Mouse (Mus musculus): Measurements from ENCODE around the gene Stat4. TPM values are rescaled to one million over a fixed set of nuclear protein-coding genes. Genes with fewer than 3 reads are reported as not detected.

Gene Stat4
- polyA plus RNA-seq (2012; rRNA removed), result 0.22 and 0.34 TPM in 2 replicates

- H3K27ac ChIP-seq (ENCODE audit: insufficient read depth, low read depth, low read length), result no peak within 1 kb of the TSS
- H3K27me3 ChIP-seq (ENCODE audit: control insufficient read depth, insufficient read depth, low read length), result no peaks in the 10 kb centered on the region
- WGBS, result 78% methylated on average over 5 of the region's 5 CpGs
- no peaks in the 10 kb centered on the region for H3K4me1 ChIP-seq (ENCODE audit: control insufficient read depth, insufficient read depth, insufficient read length, low read length)
- H3K36me3 ChIP-seq (ENCODE audit: control insufficient read depth, insufficient read depth, low read length), result no peaks in the 10 kb centered on the region
- TF ChIP-seq POLR2A (IDR thresholded peaks at IDR 0.05; ENCODE audit: low read depth, low read length) (no peak), CTCF (IDR thresholded peaks at IDR 0.05; ENCODE audit: extremely low read depth, insufficient read length, insufficient replicate concordance, low read depth, low read length) (no peak)
- H3K4me3 ChIP-seq (ENCODE audit: low read depth, low read length), result no peak within 1 kb of the TSS
Measured at GRCm38 (mm10) chr1:51986848-51987247, at the start of gene Stat4. TSS of gene Stat4 (plus strand) at chr1:51987148.

- Histone ChIP-seq H3K36me3 (ENCODE audit: control insufficient read depth, insufficient read depth, low read length) (no peaks in the 10 kb centered on the region), H3K4me3 (ENCODE audit: low read depth, low read length) (no peak overlapping the region), H3K27ac (ENCODE audit: insufficient read depth, low read depth, low read length) (no peak overlapping the region), H3K4me1 (ENCODE audit: control insufficient read depth, insufficient read depth, insufficient read length, low read length) (peaks cover 2% of the 10 kb centered on the region; the same call in 1 of the 2 replicates), H3K27me3 (ENCODE audit: control insufficient read depth, insufficient read depth, low read length) (no peaks in the 10 kb centered on the region)
- no peak for TF ChIP-seq POLR2A (IDR thresholded peaks at IDR 0.05; ENCODE audit: low read depth, low read length)
- no peak for TF ChIP-seq CTCF (IDR thresholded peaks at IDR 0.05; ENCODE audit: extremely low read depth, insufficient read length, insufficient replicate concordance, low read depth, low read length)
- WGBS, result 88% methylated on average over 7 of the region's 7 CpGs
Measured at GRCm38 (mm10) chr1:51938357-51938756, 48.6 kb upstream of the Stat4 start.

GRCm38 (mm10) chr1:51944755-51945154, 42.2 kb upstream of the Stat4 start:
- no peaks in the 10 kb centered on the region for H3K36me3 ChIP-seq (ENCODE audit: control insufficient read depth, insufficient read depth, low read length)
- H3K4me1 ChIP-seq (ENCODE audit: control insufficient read depth, insufficient read depth, insufficient read length, low read length), result no peaks in the 10 kb centered on the region
- no peaks in the 10 kb centered on the region for H3K27me3 ChIP-seq (ENCODE audit: control insufficient read depth, insufficient read depth, low read length)
- H3K27ac ChIP-seq (ENCODE audit: insufficient read depth, low read depth, low read length), result no peak overlapping the region
- WGBS, result 38% methylated on average over 5 of the region's 5 CpGs
- peak; percentile 17; the same call in 1 of the 2 replicates for TF ChIP-seq CTCF (IDR thresholded peaks at IDR 0.05; ENCODE audit: extremely low read depth, insufficient read length, insufficient replicate concordance, low read depth, low read length)
- no peak for TF ChIP-seq POLR2A (IDR thresholded peaks at IDR 0.05; ENCODE audit: low read depth, low read length)
- no peak overlapping the region for H3K4me3 ChIP-seq (ENCODE audit: low read depth, low read length)

DNA sequence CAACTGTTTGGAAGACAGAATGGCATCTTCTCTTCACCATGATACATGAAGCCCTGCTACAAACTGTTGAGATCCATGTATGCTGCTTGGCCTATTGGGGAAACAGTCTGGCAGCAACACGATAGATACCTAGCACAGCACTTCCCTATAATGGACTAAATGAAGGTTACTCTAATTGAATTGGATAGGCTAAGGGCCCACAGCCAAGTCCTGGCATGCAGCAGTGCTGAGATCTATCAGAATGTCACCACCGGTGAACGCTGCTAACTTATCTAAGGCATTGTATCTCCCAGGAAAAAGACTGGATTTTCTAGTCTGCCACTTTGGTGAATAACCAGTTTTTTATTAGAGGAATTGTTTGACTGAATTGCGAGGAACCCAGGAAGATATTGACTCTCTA, 39.8 kb upstream of the Stat4 start:
- Histone ChIP-seq H3K27me3 (ENCODE audit: control insufficient read depth, insufficient read depth, low read length) (no peaks in the 10 kb centered on the region), H3K27ac (ENCODE audit: insufficient read depth, low read depth, low read length) (no peak overlapping the region), H3K4me3 (ENCODE audit: low read depth, low read length) (no peak overlapping the region), H3K36me3 (ENCODE audit: control insufficient read depth, insufficient read depth, low read length) (no peaks in the 10 kb centered on the region), H3K4me1 (ENCODE audit: control insufficient read depth, insufficient read depth, insufficient read length, low read length) (no peaks in the 10 kb centered on the region)
- TF ChIP-seq CTCF (IDR thresholded peaks at IDR 0.05; ENCODE audit: extremely low read depth, insufficient read length, insufficient replicate concordance, low read depth, low read length) (no peak), POLR2A (IDR thresholded peaks at IDR 0.05; ENCODE audit: low read depth, low read length) (no peak)
- 66% methylated on average over 4 of the region's 4 CpGs for WGBS

GRCm38 (mm10) chr1:51964647-51965046, 22.3 kb upstream of the Stat4 start:
- H3K36me3 ChIP-seq (ENCODE audit: control insufficient read depth, insufficient read depth, low read length), result no peaks in the 10 kb centered on the region
- no peak for TF ChIP-seq CTCF (IDR thresholded peaks at IDR 0.05; ENCODE audit: extremely low read depth, insufficient read length, insufficient replicate concordance, low read depth, low read length)
- no peak for TF ChIP-seq POLR2A (IDR thresholded peaks at IDR 0.05; ENCODE audit: low read depth, low read length)
- no peaks in the 10 kb centered on the region for H3K27me3 ChIP-seq (ENCODE audit: control insufficient read depth, insufficient read depth, low read length)
- no peaks in the 10 kb centered on the region for H3K4me1 ChIP-seq (ENCODE audit: control insufficient read depth, insufficient read depth, insufficient read length, low read length)
- H3K27ac ChIP-seq (ENCODE audit: insufficient read depth, low read depth, low read length), result no peak overlapping the region
- WGBS, result 89% methylated on average over 2 of the region's 2 CpGs
- H3K4me3 ChIP-seq (ENCODE audit: low read depth, low read length), result no peak overlapping the region

- TF ChIP-seq POLR2A (IDR thresholded peaks at IDR 0.05; ENCODE audit: low read depth, low read length) (no peak), CTCF (IDR thresholded peaks at IDR 0.05; ENCODE audit: extremely low read depth, insufficient read length, insufficient replicate concordance, low read depth, low read length) (no peak)
- Histone ChIP-seq H3K36me3 (ENCODE audit: control insufficient read depth, insufficient read depth, low read length) (no peaks in the 10 kb centered on the region), H3K4me3 (ENCODE audit: low read depth, low read length) (no peak overlapping the region), H3K27ac (ENCODE audit: insufficient read depth, low read depth, low read length) (no peak overlapping the region), H3K4me1 (ENCODE audit: control insufficient read depth, insufficient read depth, insufficient read length, low read length) (no peaks in the 10 kb centered on the region), H3K27me3 (ENCODE audit: control insufficient read depth, insufficient read depth, low read length) (no peaks in the 10 kb centered on the region)
- WGBS, result 28% methylated on average over 1 of the region's 1 CpGs
Measured at GRCm38 (mm10) chr1:51968994-51969393, 18.0 kb upstream of the Stat4 start.

DNA sequence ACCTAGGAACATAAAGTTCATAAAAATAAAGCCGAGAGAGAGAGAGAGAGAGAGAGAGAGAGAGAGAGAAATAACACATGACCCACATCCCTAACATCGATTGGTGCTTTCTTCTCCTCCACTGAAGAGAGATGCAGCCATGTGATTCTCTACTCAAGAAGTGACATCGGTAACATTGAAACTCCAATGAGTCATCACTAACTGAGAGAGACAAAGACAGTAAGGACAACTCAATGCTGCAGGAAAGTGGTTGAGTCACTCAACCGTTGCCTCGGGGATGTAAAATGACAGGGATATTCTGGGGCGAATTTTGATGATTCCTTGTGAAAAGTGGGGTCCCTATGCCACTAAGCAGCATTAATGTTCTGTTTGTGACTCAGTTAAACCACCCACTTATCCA, 16.8 kb upstream of the Stat4 start:
- WGBS, result 67% methylated on average over 6 of the region's 6 CpGs
- no peaks in the 10 kb centered on the region for H3K36me3 ChIP-seq (ENCODE audit: control insufficient read depth, insufficient read depth, low read length)
- no peaks in the 10 kb centered on the region for H3K4me1 ChIP-seq (ENCODE audit: control insufficient read depth, insufficient read depth, insufficient read length, low read length)
- no peak overlapping the region for H3K4me3 ChIP-seq (ENCODE audit: low read depth, low read length)
- TF ChIP-seq POLR2A (IDR thresholded peaks at IDR 0.05; ENCODE audit: low read depth, low read length) (no peak), CTCF (IDR thresholded peaks at IDR 0.05; ENCODE audit: extremely low read depth, insufficient read length, insufficient replicate concordance, low read depth, low read length) (no peak)
- no peak overlapping the region for H3K27ac ChIP-seq (ENCODE audit: insufficient read depth, low read depth, low read length)
- no peaks in the 10 kb centered on the region for H3K27me3 ChIP-seq (ENCODE audit: control insufficient read depth, insufficient read depth, low read length)

Measured in small intestine, adult 2 months (tissue).